Mouse (Mus musculus): ENCODE data around the gene Ifi211. TPM values are rescaled to one million over a fixed set of nuclear protein-coding genes. Genes with fewer than 3 reads are reported as not detected.
A peak's percentile ranks its signal among the peaks of the same experiment; 100 is the strongest.
"Not testable (repeated sequence)": the region's sequence is repeated elsewhere in the genome, so short reads cannot be mapped to it uniquely, and the experiment has no call there.

Gene Ifi211
- 3.7 and 4.6 TPM in 2 replicates for polyA plus RNA-seq (2015; fragmentation: Nextera tagmentation; extraction: Ambion mirVana)

- not testable (repeated sequence) for H3K9ac ChIP-seq (replicated peaks); H3K4me1 ChIP-seq (ENCODE audit: insufficient read depth); H3K4me3 ChIP-seq (ENCODE audit: low read depth, low read length); H3K4me2 ChIP-seq (ENCODE audit: low read depth, low read length); H3K9me3 ChIP-seq (ENCODE audit: low read length); H3K27me3 ChIP-seq (ENCODE audit: insufficient read depth, low read length); H3K36me3 ChIP-seq (replicated peaks; ENCODE audit: insufficient read depth, low read length); DNase-seq
- 51% methylated on average over 6 of the region's 6 CpGs for WGBS (ENCODE audit: insufficient replicate concordance)
- ATAC-seq = peak; percentile 63
- H3K27ac ChIP-seq (ENCODE audit: low read depth) = 0 out of 2 replicates have a peak within 1 kb of the TSS, but pooled peaks have one; percentile 34
Observed at GRCm38 (mm10) chr1:173912548-173913255, at the start of gene Ifi211. Ifi211 (minus strand) TSS chr1:173913046.

- WGBS (ENCODE audit: insufficient replicate concordance) = 73% methylated on average over 1 of the region's 1 CpGs
- not testable (repeated sequence) for H3K4me1 ChIP-seq (ENCODE audit: insufficient read depth)
Observed at GRCm38 (mm10) chr1:173961491-173961890, 48.6 kb upstream of the Ifi211 start.

DNA sequence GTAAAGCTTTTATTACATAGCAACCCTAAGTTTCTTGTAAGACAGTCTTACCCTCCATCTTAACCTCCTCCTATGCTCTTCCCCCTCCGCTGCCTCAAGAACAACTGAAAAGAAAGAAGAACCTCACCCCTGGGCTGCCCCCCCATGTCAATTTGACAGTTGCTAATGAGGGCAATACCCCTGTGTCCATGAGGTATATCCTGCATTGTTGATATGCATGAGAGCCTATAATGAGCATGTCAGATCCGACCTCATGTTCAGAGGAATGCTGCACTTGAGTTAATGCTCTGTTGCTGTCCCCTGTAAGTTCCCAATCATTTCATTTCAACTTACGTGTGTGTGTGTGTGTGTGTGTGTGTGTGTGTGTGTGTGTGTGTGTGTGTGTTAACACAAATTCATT lies 47.2 kb upstream of the Ifi211 start:
- DNase-seq = not testable (repeated sequence)
- WGBS (ENCODE audit: insufficient replicate concordance) = 71% methylated on average over 3 of the region's 3 CpGs

More at GRCm38 (mm10) chr1:173961491-173961890, 48.6 kb upstream of the Ifi211 start:
- DNase-seq; ATAC-seq; H3K4me3 ChIP-seq (ENCODE audit: low read depth, low read length); H3K36me3 ChIP-seq (replicated peaks; ENCODE audit: insufficient read depth, low read length); H3K27me3 ChIP-seq (ENCODE audit: insufficient read depth, low read length); H3K9me3 ChIP-seq (ENCODE audit: low read length); H3K4me2 ChIP-seq (ENCODE audit: low read depth, low read length); H3K9ac ChIP-seq (replicated peaks); H3K27ac ChIP-seq (ENCODE audit: low read depth): not testable (repeated sequence)

GRCm38 (mm10) chr1:173955839-173956527 lies 43.1 kb upstream of the Ifi211 start:
- not testable (repeated sequence) for H3K4me2 ChIP-seq (ENCODE audit: low read depth, low read length); H3K9me3 ChIP-seq (ENCODE audit: low read length); DNase-seq; H3K27me3 ChIP-seq (ENCODE audit: insufficient read depth, low read length); H3K4me1 ChIP-seq (ENCODE audit: insufficient read depth); H3K36me3 ChIP-seq (replicated peaks; ENCODE audit: insufficient read depth, low read length); ATAC-seq; H3K4me3 ChIP-seq (ENCODE audit: low read depth, low read length); H3K27ac ChIP-seq (ENCODE audit: low read depth); H3K9ac ChIP-seq (replicated peaks)
- 65% methylated on average over 3 of the region's 3 CpGs for WGBS (ENCODE audit: insufficient replicate concordance)

More for the DNA sequence above, 47.2 kb upstream of the Ifi211 start:
- not testable (repeated sequence) for H3K9me3 ChIP-seq (ENCODE audit: low read length); H3K4me3 ChIP-seq (ENCODE audit: low read depth, low read length); H3K4me2 ChIP-seq (ENCODE audit: low read depth, low read length); H3K36me3 ChIP-seq (replicated peaks; ENCODE audit: insufficient read depth, low read length); H3K4me1 ChIP-seq (ENCODE audit: insufficient read depth); ATAC-seq; H3K27ac ChIP-seq (ENCODE audit: low read depth); H3K9ac ChIP-seq (replicated peaks); H3K27me3 ChIP-seq (ENCODE audit: insufficient read depth, low read length)

- ATAC-seq (no peak), DNase-seq (no peak)
- Histone ChIP-seq H3K4me3 (ENCODE audit: low read depth, low read length) (no peak overlapping the region), H3K4me1 (ENCODE audit: insufficient read depth) (no peaks in the 10 kb centered on the region), H3K27me3 (ENCODE audit: insufficient read depth, low read length) (no peaks in the 10 kb centered on the region), H3K36me3 (replicated peaks; ENCODE audit: insufficient read depth, low read length) (no peaks in the 10 kb centered on the region), H3K9me3 (ENCODE audit: low read length) (no peaks in the 10 kb centered on the region), H3K9ac (replicated peaks) (no peak overlapping the region), H3K27ac (ENCODE audit: low read depth) (no peak overlapping the region), H3K4me2 (ENCODE audit: low read depth, low read length) (no peak overlapping the region)
- WGBS (ENCODE audit: insufficient replicate concordance) = 70% methylated on average over 2 of the region's 2 CpGs
- TF ChIP-seq CTCF (IDR thresholded peaks at IDR 0.05; ENCODE audit: low read depth) (no peak), EP300 (IDR thresholded peaks at IDR 0.05; ENCODE audit: low read depth) (no peak)
Observed at GRCm38 (mm10) chr1:173955071-173955796, 42.4 kb upstream of the Ifi211 start.

DNA sequence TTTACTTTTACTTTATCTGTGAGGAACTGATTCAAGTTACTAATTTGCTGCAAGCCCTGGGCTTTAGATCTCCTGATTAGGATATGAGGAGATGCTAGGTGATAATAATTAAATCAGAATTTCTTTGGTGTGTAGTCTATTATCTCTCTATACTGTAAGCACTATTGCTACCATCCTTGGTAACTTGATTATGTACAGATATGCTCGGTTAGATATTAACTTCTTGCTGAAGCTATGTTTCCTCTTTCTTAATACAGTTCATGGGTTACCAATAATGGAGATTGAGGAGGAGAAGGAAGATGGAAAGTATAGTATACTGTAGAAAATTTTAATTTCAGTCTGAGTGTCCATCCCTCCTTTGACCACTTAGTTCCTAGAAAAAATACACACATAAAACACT lies 40.7 kb upstream of the Ifi211 start:
- Histone ChIP-seq H3K4me3 (ENCODE audit: low read depth, low read length) (no peak overlapping the region), H3K9me3 (ENCODE audit: low read length) (no peaks in the 10 kb centered on the region), H3K4me2 (ENCODE audit: low read depth, low read length) (no peak overlapping the region), H3K27ac (ENCODE audit: low read depth) (no peak overlapping the region), H3K9ac (replicated peaks) (no peak overlapping the region), H3K27me3 (ENCODE audit: insufficient read depth, low read length) (no peaks in the 10 kb centered on the region), H3K4me1 (ENCODE audit: insufficient read depth) (no peaks in the 10 kb centered on the region), H3K36me3 (replicated peaks; ENCODE audit: insufficient read depth, low read length) (no peaks in the 10 kb centered on the region)
- no peak for DNase-seq
- no peak for ATAC-seq
- WGBS (ENCODE audit: insufficient replicate concordance) = 69% methylated on average over 1 of the region's 1 CpGs
- TF ChIP-seq EP300 (IDR thresholded peaks at IDR 0.05; ENCODE audit: low read depth) = no peak
- no peak for TF ChIP-seq CTCF (IDR thresholded peaks at IDR 0.05; ENCODE audit: low read depth)

- not testable (repeated sequence) for H3K27me3 ChIP-seq (ENCODE audit: insufficient read depth, low read length); H3K36me3 ChIP-seq (replicated peaks; ENCODE audit: insufficient read depth, low read length); H3K4me2 ChIP-seq (ENCODE audit: low read depth, low read length); H3K9me3 ChIP-seq (ENCODE audit: low read length); DNase-seq; H3K4me3 ChIP-seq (ENCODE audit: low read depth, low read length); H3K4me1 ChIP-seq (ENCODE audit: insufficient read depth); H3K9ac ChIP-seq (replicated peaks); H3K27ac ChIP-seq (ENCODE audit: low read depth)
- WGBS (ENCODE audit: insufficient replicate concordance) = 31% methylated on average over 2 of the region's 2 CpGs
- peak; percentile 68 for ATAC-seq
Observed at GRCm38 (mm10) chr1:173949044-173949443, 36.2 kb upstream of the Ifi211 start.

- ATAC-seq; H3K9ac ChIP-seq (replicated peaks); H3K27ac ChIP-seq (ENCODE audit: low read depth); H3K4me3 ChIP-seq (ENCODE audit: low read depth, low read length); H3K4me1 ChIP-seq (ENCODE audit: insufficient read depth); H3K27me3 ChIP-seq (ENCODE audit: insufficient read depth, low read length); DNase-seq; H3K9me3 ChIP-seq (ENCODE audit: low read length); H3K36me3 ChIP-seq (replicated peaks; ENCODE audit: insufficient read depth, low read length); H3K4me2 ChIP-seq (ENCODE audit: low read depth, low read length): not testable (repeated sequence)
Observed at GRCm38 (mm10) chr1:173942780-173943066, 29.9 kb upstream of the Ifi211 start.
